Mouse (Mus musculus) hindbrain, postnatal 0 days (tissue): ENCODE measurements around the gene Entpd7. TPM values are rescaled to one million over a fixed set of nuclear protein-coding genes. Genes with fewer than 3 reads are reported as not detected.

Experiments used
- ATAC-seq: fragments of 200-750 bp; cut with Nextera tagmentation; 2 replicates; pipeline ENCODE4 v1.8.0; 2017; ENCODE audit warnings: mild to moderate bottlenecking, moderate TSS enrichment, moderate library complexity
- DNase-seq: peaks from one replicate; pipeline ENCODE4 v3.0.0-alpha.2; 2015; ENCODE audit warnings: low spot score
- H3K27ac ChIP-seq: fragments of 300-500 bp; sonication (generic); 2 replicates; pipeline ENCODE4 v1.5.1; 2014; ENCODE audit warnings: mild to moderate bottlenecking
- H3K27me3 ChIP-seq: fragments of 300-500 bp; sonication (generic); 2 replicates; pipeline ENCODE4 v1.6.1; 2014; ENCODE audit warnings: low read length, mixed read lengths; ENCODE audit not compliant: insufficient read depth
- H3K36me3 ChIP-seq: fragments of 300-500 bp; sonication (generic); 2 replicates; pipeline ENCODE4 v1.6.1; 2014; ENCODE audit warnings: low read length, mixed read lengths; ENCODE audit not compliant: insufficient read depth
- H3K4me1 ChIP-seq: fragments of 300-500 bp; sonication (generic); 2 replicates; pipeline ENCODE4 v1.6.1; 2014; ENCODE audit warnings: antibody characterized with exemption, low read length, mixed read lengths; ENCODE audit not compliant: insufficient read depth
- H3K4me2 ChIP-seq: fragments of 300-500 bp; sonication (generic); 2 replicates; pipeline ENCODE4 v1.6.1; 2014; ENCODE audit warnings: low read depth, mild to moderate bottlenecking, low read length, moderate library complexity, mixed read lengths
- H3K4me3 ChIP-seq: fragments of 300-500 bp; sonication (generic); 2 replicates; pipeline ENCODE4 v1.5.1; 2014; ENCODE audit warnings: low read length
- H3K9ac ChIP-seq: fragments of 300-500 bp; sonication (generic); replicated peaks from 2 replicates; pipeline ENCODE4 v1.6.1; 2014; ENCODE audit warnings: mild to moderate bottlenecking, low read length, moderate library complexity, mixed read lengths
- H3K9me3 ChIP-seq: fragments of 300-500 bp; sonication (generic); 2 replicates; pipeline ENCODE4 v1.6.1; 2016; ENCODE audit warnings: low read length, mixed read lengths
- CTCF ChIP-seq: IDR thresholded peaks from 2 replicates; pipeline ENCODE4 v1.5.1; 2016; ENCODE audit warnings: antibody characterized with exemption, control low read depth, low read depth
- WGBS: fragments of 180-500 bp; shearing (Covaris S2); extraction: QIAGEN DNeasy Blood & Tissue Kit; methylation state at CpG from one replicate; pipeline ENCODE4 v1.1.7; 2014; 5-methylcytosine and 5-hydroxymethylcytosine counted together
- polyA plus RNA-seq: library from polyadenylated mRNA; unstranded; fragments of >200 nt; fragmentation: Nextera tagmentation; extraction: Ambion mirVana; gene quantifications from 2 replicates; pipeline ENCODE4 v1.2.1, GENCODE M21; 2015
- total RNA-seq: library from RNA; depleted of rRNA; stranded (reverse); fragments of >200 nt; gene quantifications from 2 replicates; pipeline ENCODE4 v1.2.3, GENCODE M21; 2014

The Entpd7 gene
- total and polyA plus RNA-seq, 2 experiments from 2014 or later: 7.9 to 8.7 TPM

- H3K27me3 ChIP-seq: no peaks in the 10 kb centered on the region
- ATAC-seq (no peak), DNase-seq (no peak)
- no peaks in the 10 kb centered on the region; the same call in 1 of the 2 replicates for H3K36me3 ChIP-seq
- no peak for TF ChIP-seq CTCF
- H3K9me3 ChIP-seq: no peaks in the 10 kb centered on the region
- no peaks in the 10 kb centered on the region for H3K4me1 ChIP-seq
- 59% methylated on average over 9 of the region's 9 CpGs for WGBS
- no peak overlapping the region for H3K9ac ChIP-seq
- H3K4me3 ChIP-seq: no peak overlapping the region
- H3K27ac ChIP-seq: no peak overlapping the region
- H3K4me2 ChIP-seq: no peak overlapping the region
Observed at GRCm38 (mm10) chr19:43767549-43768322, 78.3 kb downstream of the Entpd7 start.

GRCm38 (mm10) chr19:43769366-43769960 lies 80.0 kb downstream of the Entpd7 start:
- no peaks in the 10 kb centered on the region for H3K4me1 ChIP-seq
- no peak for TF ChIP-seq CTCF
- H3K27me3 ChIP-seq: no peaks in the 10 kb centered on the region
- no peaks in the 10 kb centered on the region for H3K9me3 ChIP-seq
- no peak overlapping the region for H3K4me2 ChIP-seq
- H3K27ac ChIP-seq: no peak overlapping the region
- ATAC-seq (no peak), DNase-seq (no peak)
- no peak overlapping the region for H3K9ac ChIP-seq
- no peak overlapping the region for H3K4me3 ChIP-seq
- 82% methylated on average over 5 of the region's 5 CpGs for WGBS
- H3K36me3 ChIP-seq: no peaks in the 10 kb centered on the region; the same call in 1 of the 2 replicates

- Histone ChIP-seq H3K9ac (no peak overlapping the region), H3K27me3 (no peaks in the 10 kb centered on the region), H3K36me3 (no peaks in the 10 kb centered on the region; the same call in 1 of the 2 replicates), H3K4me1 (no peaks in the 10 kb centered on the region), H3K27ac (no peak overlapping the region), H3K4me2 (no peak overlapping the region), H3K4me3 (no peak overlapping the region), H3K9me3 (no peaks in the 10 kb centered on the region)
- WGBS: 94% methylated on average over 4 of the region's 4 CpGs
- DNase-seq (no peak), ATAC-seq (no peak)
- TF ChIP-seq CTCF: no peak
Observed at GRCm38 (mm10) chr19:43770584-43770983, 81.1 kb downstream of the Entpd7 start.

GRCm38 (mm10) chr19:43771499-43771969 lies 82.1 kb downstream of the Entpd7 start:
- Histone ChIP-seq H3K9me3 (no peaks in the 10 kb centered on the region), H3K9ac (no peak overlapping the region), H3K4me3 (no peak overlapping the region), H3K36me3 (no peaks in the 10 kb centered on the region; the same call in 1 of the 2 replicates), H3K4me1 (no peaks in the 10 kb centered on the region), H3K27ac (no peak overlapping the region), H3K27me3 (no peaks in the 10 kb centered on the region), H3K4me2 (no peak overlapping the region)
- WGBS: 90% methylated on average over 5 of the region's 5 CpGs
- TF ChIP-seq CTCF: no peak
- DNase-seq (no peak), ATAC-seq (no peak)

- TF ChIP-seq CTCF: no peak
- Histone ChIP-seq H3K36me3 (no peaks in the 10 kb centered on the region; the same call in 1 of the 2 replicates), H3K4me3 (no peak overlapping the region), H3K9ac (no peak overlapping the region), H3K27me3 (no peaks in the 10 kb centered on the region), H3K27ac (no peak overlapping the region), H3K9me3 (no peaks in the 10 kb centered on the region), H3K4me2 (no peak overlapping the region), H3K4me1 (no peaks in the 10 kb centered on the region)
- 58% methylated on average over 6 of the region's 6 CpGs for WGBS
- ATAC-seq (no peak), DNase-seq (no peak)
Observed at GRCm38 (mm10) chr19:43772311-43772710, 82.8 kb downstream of the Entpd7 start.

GRCm38 (mm10) chr19:43775433-43775832 lies 86.0 kb downstream of the Entpd7 start:
- no peak for TF ChIP-seq CTCF
- Histone ChIP-seq H3K27ac (no peak overlapping the region), H3K9ac (no peak overlapping the region), H3K27me3 (no peaks in the 10 kb centered on the region), H3K4me1 (no peaks in the 10 kb centered on the region), H3K9me3 (no peaks in the 10 kb centered on the region), H3K4me3 (no peak overlapping the region), H3K4me2 (no peak overlapping the region), H3K36me3 (no peaks in the 10 kb centered on the region)
- WGBS: 78% methylated on average over 10 of the region's 10 CpGs
- ATAC-seq (no peak), DNase-seq (no peak)

- Histone ChIP-seq H3K27me3 (no peaks in the 10 kb centered on the region), H3K36me3 (no peaks in the 10 kb centered on the region), H3K9me3 (no peaks in the 10 kb centered on the region), H3K4me2 (no peak overlapping the region), H3K9ac (no peak overlapping the region), H3K27ac (no peak overlapping the region), H3K4me3 (no peak overlapping the region), H3K4me1 (no peaks in the 10 kb centered on the region)
- DNase-seq (no peak), ATAC-seq (no peak)
- TF ChIP-seq CTCF: no peak
- 79% methylated on average over 4 of the region's 4 CpGs for WGBS
Observed at GRCm38 (mm10) chr19:43776561-43776960, 87.1 kb downstream of the Entpd7 start.
